ENCODE assay signal across 23 mouse cellular contexts in the genomic region with DNA sequence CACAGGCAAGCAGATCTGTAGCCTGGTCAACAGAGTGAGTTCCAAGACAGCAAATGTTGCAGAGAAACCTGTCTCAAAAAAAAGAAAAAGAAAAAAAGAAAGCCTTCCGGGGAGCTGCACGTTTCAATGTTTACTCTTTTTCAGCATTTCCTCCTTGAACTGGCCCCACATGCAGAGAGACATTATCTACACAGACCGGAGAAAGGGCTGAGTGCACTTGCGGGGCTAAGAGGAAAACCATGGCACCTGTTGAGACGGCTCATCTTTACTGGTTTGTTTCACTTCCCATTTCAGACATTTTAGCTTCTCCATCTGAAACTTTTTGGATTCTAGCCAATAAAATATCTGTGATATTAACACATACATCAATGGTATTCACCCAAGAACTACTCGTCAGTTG. TPM values are rescaled to one million over a fixed set of nuclear protein-coding genes. Genes with fewer than 3 reads are reported as not detected.
DNase-seq lines count a peak whose midpoint lies in the region; ATAC-seq and TF ChIP-seq lines count a peak whose summit lies in the region.
"Had no signal": no experiment of that assay in that cellular context is flagged by ENCODE, and none has a peak within 500 bp of the region (broad histone marks: within the 10 kb centered on the region; RNA-seq: fewer than 3 reads in every experiment).

No protein-coding gene starts in this region.

- H3K27me3 ChIP-seq in thymus, adult 2 months (ENCODE audit: control insufficient read depth, insufficient read depth, low read length), result no peaks in the 10 kb centered on the region
- H3K27me3 ChIP-seq in hindbrain, postnatal 0 days (ENCODE audit: insufficient read depth, low read length), result no peaks in the 10 kb centered on the region
- H3K27me3 ChIP-seq: heart, embryonic 15.5 days had no signal

- peaks cover 5% of the 10 kb centered on the region; the same call in 1 of the 2 replicates for H3K4me1 ChIP-seq in thymus, adult 2 months (replicated peaks; ENCODE audit: control insufficient read depth, insufficient read depth, low read length)
- peaks cover 1% of the 10 kb centered on the region; the same call in 1 of the 2 replicates for H3K4me1 ChIP-seq in bone marrow, adult 2 months (ENCODE audit: control insufficient read depth, insufficient read depth, low read length)
- no peaks in the 10 kb centered on the region for H3K4me1 ChIP-seq in hindbrain, postnatal 0 days (ENCODE audit: insufficient read depth, low read length)
- H3K4me1 ChIP-seq: forebrain, embryonic 10.5 days; heart, embryonic 15.5 days had no signal

- H3K27ac ChIP-seq in thymus, adult 2 months (ENCODE audit: control insufficient read depth, insufficient read depth, low read length), result peak overlapping the region; percentile 58
- H3K27ac ChIP-seq in bone marrow, adult 2 months (ENCODE audit: control insufficient read depth, insufficient read depth, low read depth, low read length, poor library complexity), result peak overlapping the region; percentile 81; the same call in 1 of the 2 replicates
- H3K27ac ChIP-seq in hindbrain, postnatal 0 days, result no peak overlapping the region
- H3K27ac ChIP-seq: forebrain, embryonic 10.5 days; heart, adult 2 months; heart, embryonic 15.5 days; left cerebral cortex, adult 2 months had no signal

- ATAC-seq in monocyte, adult 5-6 weeks (replicated peaks; ENCODE audit: insufficient number of reproducible peaks, low FRiP score, low TSS enrichment, poor library complexity, severe bottlenecking), result peak; percentile 75
- no peak for ATAC-seq in hindbrain, postnatal 0 days

- no peak overlapping the region for H3K4me2 ChIP-seq in hindbrain, postnatal 0 days (ENCODE audit: low read depth, low read length)
- H3K4me2 ChIP-seq: heart, embryonic 15.5 days; lung, embryonic 14.5 days had no signal

- TF ChIP-seq CTCF in thymus, adult 2 months (IDR thresholded peaks at IDR 0.05; ENCODE audit: borderline replicate concordance, control insufficient read depth, extremely low read depth, insufficient read depth, low read length, poor library complexity), result no peak
- TF ChIP-seq CTCF in bone marrow, adult 2 months (IDR thresholded peaks at IDR 0.05; ENCODE audit: control insufficient read depth, insufficient read depth, low read length), result no peak
- TF ChIP-seq CTCF in hindbrain, postnatal 0 days (IDR thresholded peaks at IDR 0.05; ENCODE audit: low read depth), result no peak

- peaks cover 44% of the 10 kb centered on the region for H3K36me3 ChIP-seq in thymus, adult 2 months (ENCODE audit: control insufficient read depth, insufficient read depth, low read length)
- peaks cover 27% of the 10 kb centered on the region for H3K36me3 ChIP-seq in hindbrain, postnatal 0 days (ENCODE audit: insufficient read depth, low read length)

- no peak for TF ChIP-seq POLR2A in thymus, adult 2 months (IDR thresholded peaks at IDR 0.05; ENCODE audit: control insufficient read depth, extremely low read depth, insufficient read depth, low read length, poor library complexity)
- no peak for TF ChIP-seq POLR2A in bone marrow, adult 2 months (IDR thresholded peaks at IDR 0.05; ENCODE audit: borderline replicate concordance, control insufficient read depth, low read depth, low read length)

- no peak overlapping the region for H3K4me3 ChIP-seq in thymus, adult 2 months (ENCODE audit: control insufficient read depth, insufficient read depth, low read length)
- no peak overlapping the region for H3K4me3 ChIP-seq in bone marrow, adult 2 months (replicated peaks; ENCODE audit: control insufficient read depth, low read depth, low read length)
- H3K4me3 ChIP-seq in hindbrain, postnatal 0 days (ENCODE audit: low read length), result no peak overlapping the region
- H3K4me3 ChIP-seq: forebrain, embryonic 10.5 days; heart, adult 2 months; heart, embryonic 15.5 days; left cerebral cortex, adult 2 months; myocyte had no signal

- 17% methylated on average over 6 of the region's 6 CpGs for WGBS in thymus, adult 2 months
- 17% methylated on average over 6 of the region's 6 CpGs for WGBS in bone marrow, adult 2 months
- 87% methylated on average over 6 of the region's 6 CpGs for WGBS in hindbrain, postnatal 0 days

- H3K9me3 ChIP-seq in hindbrain, postnatal 0 days (ENCODE audit: low read length), result no peaks in the 10 kb centered on the region
- H3K9me3 ChIP-seq: forebrain, embryonic 10.5 days; heart, embryonic 15.5 days had no signal

- DNase-seq in thymus, adult 2 months, result no peak
- no peak for DNase-seq in thymus, postnatal 4 days
- DNase-seq in hindbrain, postnatal 0 days (ENCODE audit: low spot score), result no peak
- no peak for DNase-seq in urinary bladder, adult 18-20 months (ENCODE audit: low spot score in 2 of 2)
- DNase-seq in kidney, postnatal 10 days, result no peak
- DNase-seq: adrenal gland, postnatal 25 days; cerebellum, adult 18-20 months; cerebellum, postnatal 25 days; gastrocnemius, postnatal 10 days; heart, adult 2 months; kidney, adult 8-10 months; kidney, postnatal 36 days; layer of hippocampus, adult 9-11 months; left cerebral cortex, postnatal 4 days; lung, embryonic 14.5 days; midbrain, embryonic 14.5 days had no signal

- H3K9ac ChIP-seq in hindbrain, postnatal 0 days (replicated peaks; ENCODE audit: low read length), result no peak overlapping the region
- H3K9ac ChIP-seq: heart, embryonic 15.5 days; lung, embryonic 14.5 days had no signal

RNA-seq across cellular contexts. Expression of a gene that starts 8.9 kb away (rescaled TPM):
- 31.4 and 33.4 TPM in 2 replicates for polyA plus RNA-seq in thymus, adult 2 months (2012; rRNA removed)
- 20.7 and 23.2 TPM in 2 replicates for polyA plus RNA-seq in bone marrow, adult 2 months (2011; ENCODE audit: insufficient read depth, insufficient read length, low replicate concordance, missing spikeins)
- 64.2 to 92.8 TPM (median 72.0 TPM) in 3 replicates for total RNA-seq in monocyte, adult 5-6 weeks (2017)
- total RNA-seq in hindbrain, postnatal 0 days (2014; rRNA removed), result 41.3 and 41.7 TPM in 2 replicates
- polyA plus RNA-seq in hindbrain, postnatal 0 days (2015; fragmentation: Nextera tagmentation; extraction: Ambion mirVana), result 24.4 and 26.3 TPM in 2 replicates

RNA-seq across cellular contexts. Expression of a gene that starts 37.9 kb away (rescaled TPM):
- polyA plus RNA-seq in thymus, adult 2 months (2012; rRNA removed), result 63.7 and 76.8 TPM in 2 replicates
- polyA plus RNA-seq in bone marrow, adult 2 months (2011; ENCODE audit: insufficient read depth, insufficient read length, low replicate concordance, missing spikeins), result 62.2 and 75.7 TPM in 2 replicates
- total RNA-seq in monocyte, adult 5-6 weeks (2017), result 1.5 to 1.8 TPM (median 1.6 TPM) in 3 replicates
- total RNA-seq in hindbrain, postnatal 0 days (2014; rRNA removed), result 23.1 and 34.4 TPM in 2 replicates
- polyA plus RNA-seq in hindbrain, postnatal 0 days (2015; fragmentation: Nextera tagmentation; extraction: Ambion mirVana), result 37.6 and 44.8 TPM in 2 replicates

RNA-seq across cellular contexts. Expression of a gene that starts 48.6 kb away (rescaled TPM):
- polyA plus RNA-seq in thymus, adult 2 months (2012; rRNA removed), result 4.0 and 5.6 TPM in 2 replicates
- 50.0 and 67.5 TPM in 2 replicates for polyA plus RNA-seq in bone marrow, adult 2 months (2011; ENCODE audit: insufficient read depth, insufficient read length, low replicate concordance, missing spikeins)
- 0.68 to 3.1 TPM (median 2.5 TPM) in 3 replicates for total RNA-seq in monocyte, adult 5-6 weeks (2017)
- total RNA-seq in hindbrain, postnatal 0 days (2014; rRNA removed), result 1.7 and 3.6 TPM in 2 replicates
- polyA plus RNA-seq in hindbrain, postnatal 0 days (2015; fragmentation: Nextera tagmentation; extraction: Ambion mirVana), result 8.4 and 9.5 TPM in 2 replicates
- total RNA-seq: liver, adult 2 months had no signal
